Mouse (Mus musculus): ENCODE data around the gene Itga5. TPM values are rescaled to one million over a fixed set of nuclear protein-coding genes. Genes with fewer than 3 reads are reported as not detected.

Gene Itga5
- total and polyA plus RNA-seq, 3 experiments, result 0.17 to 1.8 (median 0.28) TPM

DNA sequence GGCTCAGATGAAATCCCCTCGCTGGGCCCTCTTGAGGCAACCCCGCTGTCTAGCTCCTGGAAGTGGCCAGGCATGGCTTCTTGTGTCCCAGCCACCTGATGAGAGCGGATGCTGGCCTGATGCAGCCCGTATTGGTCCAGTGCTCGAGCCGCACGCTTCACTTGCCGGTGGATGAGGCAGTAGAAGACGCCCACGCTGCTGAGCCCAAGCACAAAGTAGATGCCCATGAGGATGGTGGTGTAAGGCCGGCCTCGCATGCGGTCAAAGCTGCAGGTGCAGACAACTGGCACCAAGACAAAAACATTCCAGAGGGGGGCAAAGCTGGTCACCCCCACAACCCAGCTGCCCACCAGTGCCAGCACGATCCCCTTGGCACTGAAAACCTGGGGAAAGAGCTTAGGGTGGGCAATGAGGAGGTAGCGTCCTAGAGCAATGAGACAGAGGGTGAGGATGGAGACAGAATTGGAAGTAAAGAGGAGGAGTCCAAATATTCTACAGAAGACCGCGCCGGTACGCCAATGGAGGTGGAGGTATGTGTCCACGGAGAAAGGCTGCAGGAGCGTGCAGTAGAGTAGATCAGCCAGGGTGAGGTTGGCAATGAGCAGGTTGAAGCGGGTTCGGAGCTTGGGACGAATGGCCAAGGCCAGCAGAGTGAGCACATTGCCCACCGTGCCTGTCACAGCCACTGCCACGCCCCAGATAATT, 57.5 kb downstream of the Itga5 start:
- H3K4me3 ChIP-seq (replicated peaks in 1 of 3; ENCODE audit: low read depth in 2 of 3, low read length in 2 of 3, poor library complexity in 1 of 3), result no peak overlapping the region
- H3K27ac ChIP-seq (ENCODE audit: insufficient read depth, low read depth), result no peak overlapping the region
- H3K27me3 ChIP-seq (replicated peaks), result peaks cover 3% of the 10 kb centered on the region

DNA sequence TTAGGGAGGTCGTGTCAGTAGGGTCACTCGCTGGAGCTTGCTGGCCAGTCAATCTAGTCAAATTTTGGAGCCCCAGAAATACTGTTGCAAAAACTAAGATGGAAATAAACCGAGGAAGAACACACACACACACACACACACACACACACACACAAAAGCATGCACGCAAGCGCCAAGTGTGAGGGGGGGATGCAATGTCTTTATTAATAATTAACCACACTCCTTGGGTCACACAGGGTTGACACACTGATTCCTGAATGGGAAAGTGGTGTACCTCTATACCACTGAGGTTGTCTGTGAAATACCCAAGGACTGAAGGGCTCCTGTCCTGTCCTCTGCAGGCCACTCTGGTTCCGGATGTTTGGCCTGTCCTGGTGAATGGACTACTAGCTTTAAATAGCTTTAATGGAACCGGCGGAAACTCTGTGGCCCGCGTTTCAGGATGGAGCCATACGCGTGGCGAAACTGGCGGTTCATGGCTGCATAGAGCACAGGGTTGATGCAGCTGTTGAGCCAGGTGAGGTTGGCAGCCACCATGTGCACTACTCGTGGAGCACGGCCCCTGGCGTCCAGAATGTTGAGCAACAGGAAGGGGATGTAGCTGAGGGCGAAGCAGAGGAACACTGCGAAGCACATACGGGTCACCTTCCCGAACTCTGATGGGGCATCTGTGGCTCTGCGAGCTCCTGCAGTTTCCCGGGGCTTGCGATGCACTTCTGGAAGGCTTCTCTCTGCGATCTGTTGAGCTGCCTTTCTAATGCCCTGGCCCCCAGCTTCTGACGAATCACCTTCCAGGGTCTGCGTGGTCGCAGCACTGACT, 58.3 kb downstream of the Itga5 start:
- Histone ChIP-seq H3K9ac (ENCODE audit: insufficient read depth, low read depth) (no peak overlapping the region), H3K27ac (ENCODE audit: insufficient read depth, low read depth) (no peak overlapping the region), H3K4me1 (ENCODE audit: control insufficient read depth in 1 of 2, insufficient read depth in 2 of 2) (peaks cover 10 to 78% of the 10 kb centered on the region in 2 experiments; a peak in 3 of 4 replicates), H3K36me3 (replicated peaks in 1 of 2; ENCODE audit: control insufficient read depth in 1 of 2, insufficient read depth in 1 of 2, low read length in 1 of 2) (peaks cover 0 to 6% of the 10 kb centered on the region in 2 experiments), H3K9me3 (replicated peaks; ENCODE audit: low read length) (no peaks in the 10 kb centered on the region), H3K79me2 (replicated peaks; ENCODE audit: control insufficient read depth, extremely low read depth, insufficient read depth, poor library complexity, severe bottlenecking) (no peaks in the 10 kb centered on the region), H3K4me2 (ENCODE audit: insufficient read depth, low read depth, poor library complexity, severe bottlenecking) (no peak overlapping the region), H3K4me3 (replicated peaks in 1 of 3; ENCODE audit: low read depth in 2 of 3, low read length in 2 of 3, poor library complexity in 1 of 3) (no peak overlapping the region), H3K27me3 (replicated peaks) (peaks cover 5% of the 10 kb centered on the region)
- dilution Hi-C loops (cut with MboI; ENCODE audit: extremely low pct_ligation_motif_present, extremely low pct_unique_long_range_greater_than_20kb, low sequenced_read_pairs), result no loop called here
- in situ Hi-C loops (cut with MboI; ENCODE audit: low pct_ligation_motif_present, low pct_unique_long_range_greater_than_20kb, low sequenced_read_pairs), result loop anchor here (5.0 kb wide), 2 partner anchors 56 to 121 kb away; no protein-coding TSS in a partner anchor
- TF ChIP-seq ZKSCAN1 (IDR thresholded peaks at IDR 0.05; ENCODE audit: borderline replicate concordance, low read depth, low read length) (no peak), CHD2 (IDR thresholded peaks at IDR 0.05; ENCODE audit: low read length) (no peak), MEF2A (IDR thresholded peaks at IDR 0.05; ENCODE audit: borderline replicate concordance, low read depth, low read length) (no peak), RCOR1 (conservative IDR thresholded peaks at IDR 0.05; ENCODE audit: low read depth, low read length) (no peak), GABPA (IDR thresholded peaks at IDR 0.05; ENCODE audit: insufficient replicate concordance, low read depth, low read length) (no peak), ZNF384 (IDR thresholded peaks at IDR 0.05; ENCODE audit: low read depth, low read length) (no peak)
- DNase-seq (ENCODE audit: extremely low read depth), result no peak

More for the DNA sequence above, 57.5 kb downstream of the Itga5 start:
- Histone ChIP-seq H3K79me2 (replicated peaks; ENCODE audit: control insufficient read depth, extremely low read depth, insufficient read depth, poor library complexity, severe bottlenecking) (no peaks in the 10 kb centered on the region), H3K4me2 (ENCODE audit: insufficient read depth, low read depth, poor library complexity, severe bottlenecking) (no peak overlapping the region), H3K4me1 (ENCODE audit: control insufficient read depth in 1 of 2, insufficient read depth in 2 of 2) (peaks cover 9 to 76% of the 10 kb centered on the region in 2 experiments; a peak in 3 of 4 replicates), H3K9ac (ENCODE audit: insufficient read depth, low read depth) (no peak overlapping the region), H3K36me3 (replicated peaks in 1 of 2; ENCODE audit: control insufficient read depth in 1 of 2, insufficient read depth in 1 of 2, low read length in 1 of 2) (peaks cover 0 to 10% of the 10 kb centered on the region in 2 experiments), H3K9me3 (replicated peaks; ENCODE audit: low read length) (no peaks in the 10 kb centered on the region)
- in situ Hi-C loops (cut with MboI; ENCODE audit: low pct_ligation_motif_present, low pct_unique_long_range_greater_than_20kb, low sequenced_read_pairs), result loop anchor here (5.0 kb wide), 2 partner anchors 57 to 122 kb away; no protein-coding TSS in a partner anchor
- TF ChIP-seq IRF4 (IDR thresholded peaks at IDR 0.05; ENCODE audit: low read depth, low read length), result no peak
- dilution Hi-C loops (cut with MboI; ENCODE audit: extremely low pct_ligation_motif_present, extremely low pct_unique_long_range_greater_than_20kb, low sequenced_read_pairs), result no loop called here
- no peak for DNase-seq (ENCODE audit: extremely low read depth)

DNA sequence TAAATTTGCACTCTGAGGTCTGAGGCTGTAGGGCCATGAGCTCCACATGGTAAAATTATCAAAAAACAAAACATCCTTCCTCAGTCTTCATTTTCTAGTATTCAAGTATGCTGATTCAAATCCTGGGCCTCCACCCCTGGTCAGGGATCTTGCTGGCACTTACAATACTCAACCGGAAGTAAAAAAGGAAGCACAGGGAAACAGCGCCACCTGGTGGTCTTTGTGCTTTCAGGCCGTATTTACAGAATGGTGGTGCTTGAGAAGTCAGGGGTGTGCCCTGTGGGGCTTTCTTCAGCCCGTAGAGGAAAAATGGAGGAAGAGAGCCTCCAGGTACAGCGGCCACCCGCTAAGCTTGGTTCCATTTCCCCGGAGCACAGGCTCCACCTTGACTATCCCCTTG, 59.4 kb downstream of the Itga5 start:
- in situ Hi-C loops (cut with MboI; ENCODE audit: low pct_ligation_motif_present, low pct_unique_long_range_greater_than_20kb, low sequenced_read_pairs), result loop anchor here (5.0 kb wide), 2 partner anchors 55 to 120 kb away; no protein-coding TSS in a partner anchor
- DNase-seq (ENCODE audit: extremely low read depth), result peak; percentile 98
- peak overlapping the region; percentile 28 for H3K9ac ChIP-seq (ENCODE audit: insufficient read depth, low read depth)
- H3K27ac ChIP-seq (ENCODE audit: insufficient read depth, low read depth), result no peak overlapping the region
- peak overlapping the region; percentile 27; the same call in 1 of the 2 replicates for H3K4me2 ChIP-seq (ENCODE audit: insufficient read depth, low read depth, poor library complexity, severe bottlenecking)
- no peaks in the 10 kb centered on the region for H3K9me3 ChIP-seq (replicated peaks; ENCODE audit: low read length)
- peaks cover 10 to 84% of the 10 kb centered on the region in 2 experiments; a peak in 3 of 4 replicates for H3K4me1 ChIP-seq (ENCODE audit: control insufficient read depth in 1 of 2, insufficient read depth in 2 of 2)
- H3K36me3 ChIP-seq (replicated peaks in 1 of 2; ENCODE audit: control insufficient read depth in 1 of 2, insufficient read depth in 1 of 2, low read length in 1 of 2), result peaks cover 0 to 1% of the 10 kb centered on the region in 2 experiments
- no peak overlapping the region for H3K4me3 ChIP-seq (replicated peaks in 1 of 3; ENCODE audit: low read depth in 2 of 3, low read length in 2 of 3, poor library complexity in 1 of 3)
- dilution Hi-C loops (cut with MboI; ENCODE audit: extremely low pct_ligation_motif_present, extremely low pct_unique_long_range_greater_than_20kb, low sequenced_read_pairs), result no loop called here
- H3K27me3 ChIP-seq (replicated peaks), result peaks cover 5% of the 10 kb centered on the region
- TF ChIP-seq ZC3H11A (IDR thresholded peaks at IDR 0.05; ENCODE audit: low read depth, low read length) (peak; percentile 35; the same call in 1 of the 2 replicates), IRF4 (IDR thresholded peaks at IDR 0.05; ENCODE audit: low read depth, low read length) (peak; percentile 72; the same call in 1 of the 2 replicates), ELF1 (IDR thresholded peaks at IDR 0.05; ENCODE audit: low read depth, low read length) (peak; percentile 89), RAD21 (IDR thresholded peaks at IDR 0.05; ENCODE audit: low read depth, low read length) (peak; percentile 95), HCFC1 (IDR thresholded peaks at IDR 0.05; ENCODE audit: low read depth, low read length) (peak; percentile 66), UBTF (IDR thresholded peaks at IDR 0.05; ENCODE audit: low read depth, low read length) (no peak), GABPA (IDR thresholded peaks at IDR 0.05; ENCODE audit: insufficient replicate concordance, low read depth, low read length) (no peak), MEF2A (IDR thresholded peaks at IDR 0.05; ENCODE audit: borderline replicate concordance, low read depth, low read length) (peak; percentile 41; the same call in 1 of the 2 replicates), CTCF (conservative IDR thresholded peaks at IDR 0.05 in 1 of 2, IDR thresholded peaks at IDR 0.05 in 1 of 2; ENCODE audit: low read depth in 2 of 2, low read length in 2 of 2) (peak; percentile 92 to 98), SIN3A (IDR thresholded peaks at IDR 0.05; ENCODE audit: low read length) (peak; percentile 76), CHD1 (IDR thresholded peaks at IDR 0.05; ENCODE audit: low read depth, low read length) (no peak), POLR2A (IDR thresholded peaks at IDR 0.05; ENCODE audit: low read depth, low read length) (peak; percentile 39), SMC3 (IDR thresholded peaks at IDR 0.05; ENCODE audit: low read depth, low read length) (peak; percentile 87)
- H3K79me2 ChIP-seq (replicated peaks; ENCODE audit: control insufficient read depth, extremely low read depth, insufficient read depth, poor library complexity, severe bottlenecking), result no peaks in the 10 kb centered on the region
